Mouse (Mus musculus) layer of hippocampus, adult 9-11 months (tissue): ENCODE data around the gene Phospho1.
"Not testable (repeated sequence)": the region's sequence is repeated elsewhere in the genome, so short reads cannot be mapped to it uniquely, and the experiment has no call there.

Source experiments
- DNase-seq: peaks from one replicate; pipeline ENCODE4 v3.0.0; 2022

The Phospho1 gene

GRCm38 (mm10) chr11:95869442-95869841 lies 45.1 kb downstream of the Phospho1 start:
- no peak for DNase-seq

- DNase-seq = no peak
Measured at GRCm38 (mm10) chr11:95869918-95870470, 45.7 kb downstream of the Phospho1 start.

- no peak for DNase-seq
Measured at GRCm38 (mm10) chr11:95875804-95876203, 51.5 kb downstream of the Phospho1 start.

GRCm38 (mm10) chr11:95876296-95876695 lies 52.0 kb downstream of the Phospho1 start:
- DNase-seq = no peak

GRCm38 (mm10) chr11:95879861-95880260 lies 55.6 kb downstream of the Phospho1 start:
- DNase-seq = not testable (repeated sequence)
